Mouse (Mus musculus) granulocyte monocyte progenitor cell, adult 5-6 weeks (primary cell): ENCODE data around the gene Kctd18. TPM values are rescaled to one million over a fixed set of nuclear protein-coding genes. Genes with fewer than 3 reads are reported as not detected.
"Not testable (repeated sequence)": the region's sequence is repeated elsewhere in the genome, so short reads cannot be mapped to it uniquely, and the experiment has no call there.

Experiments used
- ATAC-seq: replicated peaks from 2 replicates; pipeline ENCODE4 v1.8.0; 2016; ENCODE audit warnings: mild to moderate bottlenecking, moderate TSS enrichment, inconsistent platforms; ENCODE audit not compliant: poor library complexity, severe bottlenecking
- total RNA-seq, 2 experiments: library from RNA; stranded (forward) in 1 of 2; stranded (reverse) in 1 of 2; fragments of 200-712, 200-1000 nt in 1 of 2; fragments of >200 nt in 1 of 2; fragmentation: Nextera tagmentation in 1 of 2; gene quantifications; 2 replicates each; pipeline ENCODE4 v1.2.3; 2014 to 2017

Kctd18 gene
- total RNA-seq (2014; fragmentation: Nextera tagmentation) (16.9 and 25.4 TPM in 2 replicates), total RNA-seq (2017) (22.6 and 32.1 TPM in 2 replicates)

DNA sequence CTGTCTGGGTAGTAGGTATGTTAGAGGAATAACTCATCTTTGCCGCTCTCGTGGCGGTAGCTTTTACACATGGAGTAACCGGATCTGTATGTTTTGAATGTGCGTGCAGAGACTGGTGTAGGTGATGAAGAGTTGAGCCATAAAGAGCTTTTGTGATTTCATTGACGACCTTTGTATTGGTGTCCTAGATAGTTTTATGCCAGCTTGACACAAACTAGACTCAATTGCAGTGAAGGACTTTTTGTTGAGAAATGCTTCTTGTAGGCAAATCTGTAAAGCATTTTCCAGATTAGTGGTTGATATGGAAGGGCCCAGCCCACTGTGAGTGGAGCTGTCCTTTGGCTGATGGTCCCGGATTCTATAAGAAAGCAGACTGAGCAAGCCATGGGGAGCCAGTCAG, at the start of gene Kctd18:
Gene Kctd18, minus strand, starts transcription at position 101 of the 400 bp plus-strand sequence.
- ATAC-seq = no peak

DNA sequence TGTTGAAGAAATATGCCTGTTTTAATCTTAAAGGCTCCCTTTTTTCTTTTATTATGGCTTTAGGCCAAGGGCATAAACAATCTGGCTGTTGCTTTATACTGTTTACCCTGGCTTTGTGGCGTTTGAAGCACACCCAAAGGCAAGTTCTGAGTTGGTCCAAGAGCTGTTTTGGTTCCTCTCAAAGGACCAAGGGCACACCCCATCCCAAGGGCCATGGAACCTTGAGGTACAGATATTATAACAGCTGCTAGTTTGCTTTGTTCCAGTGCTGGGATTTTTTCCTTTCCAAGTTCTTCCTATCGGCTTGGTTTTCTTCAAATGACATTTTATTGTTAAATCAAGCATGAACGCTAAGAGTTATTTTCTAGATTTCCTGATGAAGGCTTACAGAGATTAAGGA, 46.9 kb upstream of the Kctd18 start:
- no peak for ATAC-seq

DNA sequence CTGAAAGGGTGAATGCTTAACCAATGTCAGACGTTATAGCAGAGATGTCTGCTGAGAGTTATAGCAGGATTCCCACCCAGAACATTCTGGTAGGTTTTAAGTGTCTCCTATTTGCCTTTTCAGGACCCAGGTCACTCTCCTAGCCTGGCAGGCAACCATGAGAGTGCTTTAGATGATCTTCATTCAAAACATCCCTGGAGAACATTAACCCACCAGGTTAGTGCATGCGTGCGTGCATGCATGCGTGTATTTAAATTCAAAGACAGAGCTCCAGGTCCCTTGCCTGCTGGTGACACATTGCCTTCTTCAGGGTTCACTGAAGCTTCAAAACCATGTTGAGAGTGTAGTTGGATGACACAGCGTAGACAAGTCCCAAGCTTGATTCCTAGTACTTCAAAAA, 46.4 kb upstream of the Kctd18 start:
- ATAC-seq = no peak

DNA sequence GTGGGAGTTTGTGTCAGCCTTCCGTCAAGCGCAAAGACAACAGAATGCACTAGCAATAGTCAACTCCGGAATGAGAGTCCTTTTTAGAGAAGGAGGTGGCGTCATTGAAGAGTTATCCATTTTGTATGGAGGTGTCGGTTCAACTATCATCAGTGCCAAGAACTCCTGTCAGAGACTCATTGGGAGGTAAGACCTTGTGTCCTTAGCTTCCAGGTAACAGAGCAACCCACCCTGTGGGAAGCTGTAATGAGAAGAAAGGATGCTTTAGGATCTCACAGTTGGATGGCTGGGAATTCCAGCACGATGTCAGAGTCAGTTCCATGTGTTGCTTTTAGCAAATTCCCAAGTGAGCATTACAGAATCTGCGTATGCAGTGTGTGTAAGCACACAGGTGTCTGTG, 43.4 kb upstream of the Kctd18 start:
- ATAC-seq = no peak

DNA sequence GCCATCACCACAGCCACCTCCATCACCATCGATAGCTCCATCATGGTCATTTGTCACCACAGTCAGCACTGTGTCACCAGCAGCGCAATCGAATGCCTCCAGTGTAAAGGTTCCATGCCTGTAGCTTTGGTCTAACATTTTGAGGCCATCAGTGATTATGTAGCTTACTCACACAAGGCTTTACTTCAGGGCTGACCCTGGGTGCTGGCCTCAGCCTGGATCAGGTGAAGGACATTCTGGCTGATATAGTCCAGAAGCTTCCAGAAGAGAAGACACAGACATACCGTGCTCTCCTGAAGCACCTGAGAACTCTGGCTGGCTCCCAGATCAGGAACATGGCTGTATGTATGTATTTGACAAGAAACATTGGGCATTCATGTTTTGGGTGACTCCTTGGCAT, 40.1 kb upstream of the Kctd18 start:
- no peak for ATAC-seq

DNA sequence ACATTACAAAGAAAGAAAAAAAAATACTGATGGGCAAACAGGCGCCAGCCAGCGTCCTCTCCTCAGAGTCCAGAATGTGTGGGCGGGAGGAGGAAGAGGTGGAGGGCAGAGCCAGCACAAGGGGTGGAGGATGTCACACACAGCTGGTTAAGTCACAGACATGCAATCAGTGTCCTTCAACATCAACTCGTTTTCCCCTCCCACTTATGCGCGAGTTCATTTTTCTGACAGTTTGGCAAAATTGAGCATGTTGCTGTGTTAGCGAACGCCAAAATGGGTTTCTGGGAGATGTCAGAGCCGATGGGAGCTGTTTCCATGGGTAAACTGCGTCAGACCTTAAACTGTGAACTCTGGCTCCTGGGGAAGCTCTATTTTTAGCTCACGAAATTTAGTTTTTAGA, 38.2 kb upstream of the Kctd18 start:
- ATAC-seq = no peak

DNA sequence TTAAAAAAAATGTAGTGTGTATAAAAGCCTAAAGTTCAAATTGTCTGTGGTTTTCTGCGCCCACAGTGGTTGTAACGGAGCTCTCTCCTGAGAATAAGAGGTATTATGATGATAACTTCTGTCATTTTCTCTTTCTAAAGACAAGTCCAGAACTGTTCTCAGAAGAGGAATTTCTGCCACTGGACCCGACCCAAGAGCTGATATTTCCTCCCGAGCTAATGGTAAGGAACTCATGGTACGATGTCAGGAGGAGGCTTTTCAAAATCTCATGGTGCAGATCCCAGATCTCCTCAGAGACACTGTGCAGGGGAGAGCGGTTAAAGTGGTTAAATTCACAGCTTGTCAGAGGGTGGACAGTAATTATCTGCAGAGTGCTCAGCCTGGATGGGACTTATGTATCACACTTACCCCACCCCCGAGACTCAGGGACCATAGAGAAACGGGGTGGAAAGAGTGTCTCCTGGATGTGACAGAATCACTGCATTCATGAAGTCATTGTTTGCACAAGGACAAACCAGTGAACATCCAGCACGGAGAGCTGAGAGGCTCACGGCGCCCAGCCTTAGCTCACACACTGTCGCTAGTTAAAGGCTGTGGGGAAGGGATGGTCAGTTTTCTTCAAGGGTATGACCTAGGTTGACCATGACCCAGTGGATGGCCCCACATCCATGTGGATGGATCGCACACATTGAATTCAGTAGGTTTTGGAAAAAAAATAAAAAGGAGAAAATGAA, 37.5 kb upstream of the Kctd18 start:
- no peak for ATAC-seq

DNA sequence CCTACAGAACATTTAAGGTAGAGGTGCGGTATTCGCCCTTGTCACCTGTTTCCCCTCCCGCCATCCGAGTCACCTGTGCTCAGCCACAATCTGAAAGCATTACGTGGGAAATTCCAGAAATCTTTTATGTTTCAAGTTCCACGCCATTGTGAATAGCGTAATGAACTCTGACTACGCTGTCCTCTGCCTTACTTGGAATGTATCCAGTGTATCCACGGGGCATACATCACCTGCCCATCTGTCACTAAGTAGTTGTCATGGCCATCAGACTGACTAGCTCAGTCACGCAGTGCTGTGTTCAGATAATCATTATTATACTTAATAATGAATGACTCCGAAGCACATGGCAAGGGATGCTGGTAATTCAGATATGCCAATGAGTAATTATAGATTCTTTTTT, 36.8 kb upstream of the Kctd18 start:
- no peak for ATAC-seq

DNA sequence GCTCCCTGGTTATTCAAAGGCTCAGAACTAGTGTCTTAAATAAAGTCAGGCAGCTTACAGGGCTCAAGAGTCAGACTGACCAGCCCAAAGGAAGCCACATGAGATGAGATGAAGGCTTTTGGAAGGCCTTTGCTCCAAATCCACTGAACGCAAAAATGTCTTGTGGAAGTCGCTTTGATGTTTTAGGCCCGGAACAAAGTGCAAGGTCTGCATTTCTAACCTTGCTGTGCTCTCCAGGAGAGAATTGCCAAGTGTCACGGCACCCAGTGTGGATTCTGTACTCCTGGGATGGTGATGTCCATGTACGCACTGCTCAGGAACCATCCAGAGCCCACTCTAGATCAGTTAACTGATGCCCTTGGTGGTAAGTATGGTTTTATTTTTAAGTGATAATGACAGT, 30.4 kb upstream of the Kctd18 start:
- no peak for ATAC-seq

DNA sequence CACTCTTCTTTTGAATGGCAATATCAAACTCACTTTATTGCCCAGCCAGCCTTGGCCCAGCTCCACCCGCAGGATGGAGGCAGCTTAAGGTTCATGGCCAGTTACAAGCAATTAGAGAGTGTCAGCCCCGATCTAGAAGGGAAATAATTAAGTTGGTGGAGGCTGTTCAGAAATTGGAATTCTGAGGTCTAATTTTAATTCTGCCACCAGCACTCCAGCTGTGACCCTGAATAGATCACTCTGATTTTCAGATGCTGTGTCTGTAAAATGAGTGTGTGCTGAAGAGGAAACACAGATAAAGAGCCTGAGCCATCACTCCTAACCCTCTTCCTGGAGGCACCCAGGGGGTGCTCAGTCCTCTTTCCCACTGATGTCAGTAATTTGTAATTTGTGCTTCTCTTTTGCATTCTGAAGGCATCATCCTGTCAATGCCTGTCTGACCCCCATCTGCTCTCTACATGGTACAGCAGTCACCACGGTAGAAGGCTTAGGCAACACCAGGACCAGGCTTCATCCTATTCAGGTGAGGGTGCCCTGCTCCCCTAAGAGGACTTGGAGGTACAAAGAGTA, 28.1 kb upstream of the Kctd18 start:
- no peak for ATAC-seq

DNA sequence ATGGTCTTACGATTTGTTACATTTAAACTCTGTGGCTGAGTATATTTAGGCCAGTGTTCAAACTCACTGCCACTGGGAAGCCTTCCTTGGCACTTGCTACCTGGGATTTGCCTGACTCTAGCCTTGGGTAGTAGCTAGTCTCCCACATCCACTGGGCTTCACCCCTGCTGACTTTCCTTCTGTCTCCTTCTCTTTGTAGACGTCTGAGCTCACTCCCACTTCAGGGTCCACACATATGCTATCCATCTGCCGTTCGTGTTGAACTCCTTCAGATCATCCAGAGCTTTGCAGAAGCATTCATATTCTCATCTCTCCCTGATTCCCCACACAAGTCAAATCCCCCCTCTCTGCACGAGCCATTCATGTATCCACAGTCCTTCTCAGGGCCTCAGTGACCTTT, 26.8 kb upstream of the Kctd18 start:
- no peak for ATAC-seq

DNA sequence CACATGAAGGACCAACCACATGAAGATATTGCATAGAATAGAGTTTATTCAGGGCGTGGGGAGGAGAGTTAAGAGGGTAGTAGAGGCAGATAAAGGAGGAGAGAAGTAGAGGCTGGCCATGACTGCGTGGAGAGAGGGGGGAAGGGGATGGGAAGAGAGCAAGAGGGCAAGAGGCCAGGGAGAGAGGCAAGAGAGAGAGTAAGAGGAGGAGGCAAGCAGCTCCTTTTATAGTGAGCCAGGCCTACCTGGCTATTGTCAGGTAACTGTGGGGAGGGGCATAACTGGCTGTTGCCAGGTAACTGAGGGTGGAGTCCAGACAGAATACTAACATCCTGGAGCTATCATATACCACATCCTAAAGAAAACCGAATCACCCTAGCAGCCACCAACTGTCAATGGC, 26.3 kb upstream of the Kctd18 start:
- ATAC-seq = no peak

DNA sequence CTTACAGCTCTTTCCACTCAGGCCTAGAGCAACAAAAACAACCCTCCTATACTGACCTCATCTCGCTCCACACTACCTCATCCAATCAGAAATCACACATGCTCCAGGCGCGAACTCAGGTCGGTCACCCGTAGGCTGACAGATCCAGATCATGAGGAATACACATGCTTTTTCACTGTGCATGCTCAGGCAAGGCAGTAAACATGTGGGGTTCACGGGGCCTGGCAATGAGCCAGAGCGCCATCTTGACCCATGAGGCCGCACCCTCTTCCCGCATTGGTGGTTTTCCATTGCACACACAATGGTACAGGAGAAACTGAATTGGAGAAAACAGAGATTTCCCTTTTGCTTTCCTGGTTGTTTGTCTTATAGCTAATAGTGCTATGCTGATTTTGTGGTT, 18.6 kb upstream of the Kctd18 start:
- ATAC-seq = not testable (repeated sequence)

DNA sequence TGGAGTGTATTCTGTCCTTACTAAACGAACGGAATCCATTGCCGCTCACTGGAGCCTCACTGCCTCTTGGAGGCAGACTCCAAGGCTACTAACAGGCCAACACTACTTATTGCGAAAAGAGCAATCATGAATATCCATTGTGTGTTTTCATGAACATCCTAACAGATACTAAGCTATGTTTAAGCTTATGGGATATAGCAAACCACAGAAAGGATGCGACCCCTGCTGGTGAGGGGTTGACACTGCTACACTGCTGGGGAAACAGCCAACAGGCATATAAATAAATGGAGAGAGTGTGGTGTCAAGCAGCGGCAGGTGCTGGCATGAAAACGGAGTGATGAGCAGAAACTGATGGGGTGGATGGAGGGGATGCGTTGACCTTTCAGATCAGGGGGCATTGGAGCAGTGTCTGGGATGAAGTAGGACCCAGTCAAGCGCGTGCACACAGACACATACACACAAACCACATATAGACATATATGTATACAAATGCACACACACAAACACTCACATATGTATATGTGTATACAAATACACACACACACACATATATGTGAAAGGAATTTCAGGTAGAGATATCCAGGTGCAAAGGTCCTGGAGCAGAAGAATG, 12.5 kb upstream of the Kctd18 start:
- peak; percentile 77 for ATAC-seq

DNA sequence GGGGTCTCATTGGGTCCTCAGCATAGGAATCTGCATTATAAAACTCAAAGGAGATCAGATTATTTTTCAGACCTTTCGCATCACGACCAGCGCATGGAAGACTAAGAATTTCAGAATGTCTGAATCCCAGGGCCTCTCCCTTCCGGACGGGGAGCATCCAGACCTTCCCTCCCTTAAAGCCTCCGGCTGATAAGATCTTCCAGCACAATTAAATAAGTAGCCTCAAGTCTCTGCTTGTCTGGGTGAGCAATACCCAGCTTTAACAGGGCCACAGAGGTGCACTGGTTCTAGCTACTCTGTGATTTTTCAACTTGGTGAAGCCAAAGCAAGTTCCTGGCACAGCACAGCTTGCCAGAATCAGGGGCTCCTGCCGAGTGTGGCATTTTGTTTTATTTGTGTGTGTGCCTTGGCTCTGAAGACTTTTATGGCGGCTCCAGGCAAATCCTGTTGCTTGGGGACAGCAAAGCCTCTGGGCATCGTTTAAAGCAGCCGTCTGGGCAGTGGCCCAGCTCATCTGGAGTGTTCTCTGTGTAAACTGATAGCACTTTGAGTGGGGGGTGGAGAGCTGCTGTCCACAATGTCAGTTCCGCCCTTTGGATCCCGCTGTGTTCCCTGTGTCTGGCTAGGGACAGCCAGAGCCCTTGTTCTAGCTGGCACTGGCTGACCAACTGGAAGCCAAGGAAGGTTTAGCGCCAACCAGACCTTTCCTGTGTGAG, 11.6 kb upstream of the Kctd18 start:
- no peak for ATAC-seq

DNA sequence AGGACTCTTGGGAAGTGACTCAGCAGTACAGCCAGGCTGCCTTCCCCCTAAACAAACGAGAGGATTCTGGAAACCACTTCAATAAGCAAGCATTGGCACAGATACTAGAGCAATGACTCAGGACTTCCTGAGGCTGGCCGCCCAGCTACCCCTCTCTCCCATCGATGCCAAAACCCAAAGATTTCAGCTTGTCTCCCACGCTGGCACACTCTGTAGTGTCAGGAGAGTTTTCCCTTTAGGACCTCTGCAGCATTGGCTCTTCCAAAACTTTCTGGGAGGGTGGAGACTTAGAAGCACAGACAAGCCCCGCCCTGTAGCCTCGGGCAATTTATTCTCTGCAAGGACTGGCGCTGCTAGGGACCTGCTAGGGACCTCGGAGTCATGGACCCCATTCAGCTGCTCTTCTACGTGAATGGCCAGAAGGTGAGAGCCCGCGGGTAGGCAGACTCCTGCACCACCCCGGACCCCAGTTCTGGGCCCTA, 10.9 kb upstream of the Kctd18 start, which contains the start of gene Aox1:
Gene Aox1, plus strand, starts transcription at position 296 of the 482 bp plus-strand sequence.
- peak; percentile 94 for ATAC-seq

DNA sequence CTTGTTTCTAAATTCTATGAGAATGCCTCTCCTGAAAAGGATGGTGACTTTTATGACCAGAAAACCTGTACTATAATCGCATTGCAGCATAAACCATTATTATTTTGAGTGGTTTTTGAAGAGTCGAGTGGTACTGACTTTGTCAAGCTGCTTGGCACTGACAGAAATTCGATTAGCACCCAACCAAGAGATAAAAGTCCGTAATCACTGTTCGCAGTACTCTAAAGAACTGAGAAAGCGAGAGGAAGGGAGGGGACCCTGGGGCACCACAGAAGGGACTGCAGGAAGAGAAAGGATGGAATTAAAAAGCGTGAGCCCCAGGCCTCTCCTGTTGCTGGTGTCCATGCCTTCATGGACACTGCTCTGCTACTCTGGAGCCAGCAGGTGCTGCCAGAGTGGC, 9.0 kb upstream of the Kctd18 start:
- ATAC-seq = no peak

DNA sequence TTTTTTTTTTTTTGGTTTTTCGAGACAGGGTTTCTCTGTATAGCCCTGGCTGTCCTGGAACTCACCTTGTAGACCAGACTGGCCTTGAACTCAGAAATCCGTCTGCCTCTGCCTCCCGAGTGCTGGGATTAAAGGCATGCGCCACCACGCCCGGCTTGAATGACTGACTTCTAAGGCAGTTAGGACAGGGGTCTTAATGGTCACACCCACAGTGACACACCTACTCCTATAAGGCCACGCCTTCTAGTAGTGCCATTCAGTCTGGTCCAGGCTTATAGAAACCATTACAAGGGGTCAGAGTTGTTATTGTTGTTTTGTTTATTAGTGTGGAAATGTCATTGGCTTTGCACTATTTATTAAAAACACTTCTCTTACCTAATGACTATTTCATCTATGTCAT, 12.4 kb downstream of the Kctd18 start:
- ATAC-seq = not testable (repeated sequence)

DNA sequence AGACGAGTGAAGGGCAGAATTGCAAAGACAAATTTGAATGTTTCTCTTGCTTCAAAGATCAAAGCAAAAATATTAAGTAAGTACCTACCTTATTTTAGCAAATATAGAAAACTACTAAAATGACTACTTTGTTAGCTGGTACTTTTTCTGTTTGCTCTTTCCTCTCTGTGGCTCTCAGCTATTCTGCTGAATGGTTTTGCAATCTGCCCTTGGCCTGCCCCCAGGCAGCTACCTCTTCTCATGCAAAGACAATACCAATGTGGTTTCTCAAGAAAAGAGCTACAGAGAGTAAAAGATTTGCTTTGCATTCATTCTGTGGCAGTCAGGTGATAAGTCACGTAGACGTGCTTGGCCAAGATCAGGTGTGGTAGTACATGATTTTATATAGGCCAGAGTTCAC, 20.6 kb downstream of the Kctd18 start:
- ATAC-seq = no peak

DNA sequence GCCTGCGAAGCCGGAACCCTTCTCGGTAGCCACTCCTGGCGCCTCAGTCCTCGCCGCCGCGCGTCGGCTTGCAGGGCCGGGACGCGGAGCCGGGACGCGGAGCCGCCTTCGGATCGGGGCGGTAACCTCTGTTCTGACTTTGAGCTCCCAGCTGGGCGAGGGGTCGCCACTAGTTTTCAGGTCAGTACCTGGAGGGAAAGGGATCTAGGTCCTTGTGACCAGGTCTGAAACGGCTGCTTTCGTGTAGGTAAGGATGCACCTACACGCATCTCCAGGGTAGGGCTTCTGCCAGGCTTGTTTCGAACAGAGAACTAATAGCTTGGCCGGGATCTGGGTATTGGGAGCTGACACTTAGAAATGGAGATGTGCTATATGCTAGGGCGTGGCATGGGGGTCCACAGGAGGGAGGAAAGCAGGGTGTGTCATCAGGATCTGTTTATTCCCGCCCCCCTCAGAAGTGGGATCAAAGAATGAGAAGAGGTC, 22.6 kb downstream of the Kctd18 start:
- peak; percentile 26 for ATAC-seq
